12 mouse cellular contexts compared by ENCODE assay signal in the genomic region with DNA sequence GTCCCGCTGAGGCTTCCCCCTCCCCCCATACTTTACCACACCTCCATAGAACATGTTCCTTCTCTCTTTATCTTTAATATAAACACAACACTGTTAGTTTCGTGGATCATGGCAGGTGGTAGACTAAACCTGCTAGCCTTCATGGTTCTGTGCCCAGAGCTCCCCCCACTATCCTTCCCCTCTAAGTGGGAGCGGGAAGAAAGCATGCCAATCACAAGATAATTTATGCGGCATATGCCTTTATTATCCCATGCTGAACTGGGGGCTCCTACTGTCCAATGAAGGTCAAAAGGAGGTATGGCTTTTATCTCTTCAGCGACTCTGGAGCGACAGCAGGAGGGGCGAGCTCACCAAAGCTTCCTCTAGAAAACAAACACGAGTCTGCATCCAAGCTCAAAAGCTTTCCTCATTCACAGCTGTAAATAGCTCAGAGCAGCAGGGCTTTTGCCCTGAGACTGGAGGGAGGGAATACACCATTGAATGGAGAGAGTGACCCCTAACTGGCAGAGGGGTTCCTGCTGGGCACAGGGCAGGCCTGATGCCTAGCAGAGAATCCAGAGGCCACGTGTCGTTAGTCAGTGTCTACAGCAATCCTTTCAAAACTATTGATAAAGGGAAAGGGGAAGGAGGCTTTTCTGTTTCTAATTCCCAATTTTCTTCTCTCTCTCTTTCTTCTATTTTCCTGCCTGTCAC. TPM values are rescaled to one million over a fixed set of nuclear protein-coding genes. Genes with fewer than 3 reads are reported as not detected.
DNase-seq lines count a peak whose midpoint lies in the region; ATAC-seq and TF ChIP-seq lines count a peak whose summit lies in the region.
"Had no signal": no experiment of that assay in that cellular context is flagged by ENCODE, and none has a peak within 500 bp of the region (broad histone marks: within the 10 kb centered on the region; RNA-seq: fewer than 3 reads in every experiment).

No protein-coding gene starts in this region.

- no peak for TF ChIP-seq CTCF in heart, adult 2 months (IDR thresholded peaks at IDR 0.05)
- no peak for TF ChIP-seq CTCF in midbrain, postnatal 0 days (IDR thresholded peaks at IDR 0.05)

- H3K36me3 ChIP-seq in heart, embryonic 15.5 days: no peaks in the 10 kb centered on the region
- H3K36me3 ChIP-seq in heart, adult 2 months (ENCODE audit: control insufficient read depth, insufficient read depth, low read length): no peaks in the 10 kb centered on the region
- H3K36me3 ChIP-seq in forebrain, embryonic 14.5 days (ENCODE audit: control insufficient read depth, insufficient read depth, low read length): no peaks in the 10 kb centered on the region
- no peaks in the 10 kb centered on the region for H3K36me3 ChIP-seq in hindbrain, embryonic 13.5 days
- H3K36me3 ChIP-seq in midbrain, postnatal 0 days (ENCODE audit: insufficient read depth, low read length): no peaks in the 10 kb centered on the region

- ATAC-seq in heart, embryonic 15.5 days (replicated peaks; ENCODE audit: insufficient number of reproducible peaks, insufficient read depth, low FRiP score, low read depth): no peak
- ATAC-seq in forebrain, embryonic 14.5 days: peak; percentile 84
- ATAC-seq in hindbrain, embryonic 13.5 days (ENCODE audit: low FRiP score): no peak
- ATAC-seq in midbrain, postnatal 0 days (ENCODE audit: low FRiP score): no peak
- no peak for ATAC-seq in monocyte, adult 5-6 weeks (replicated peaks; ENCODE audit: insufficient number of reproducible peaks, low FRiP score, low TSS enrichment, poor library complexity, severe bottlenecking)
- no peak for ATAC-seq in megakaryocyte-erythroid progenitor cell, adult 5-6 weeks (replicated peaks; ENCODE audit: low FRiP score, low TSS enrichment, poor library complexity, severe bottlenecking)

- H3K4me3 ChIP-seq in heart, embryonic 15.5 days: no peak overlapping the region
- H3K4me3 ChIP-seq in heart, adult 2 months: no peak overlapping the region
- H3K4me3 ChIP-seq in forebrain, embryonic 14.5 days (ENCODE audit: low read depth, low read length): no peak overlapping the region
- H3K4me3 ChIP-seq in hindbrain, embryonic 13.5 days: no peak overlapping the region
- H3K4me3 ChIP-seq in midbrain, postnatal 0 days (ENCODE audit: low read depth, low read length): no peak overlapping the region

- H3K27ac ChIP-seq in heart, embryonic 15.5 days: no peak overlapping the region
- no peak overlapping the region for H3K27ac ChIP-seq in heart, adult 2 months
- no peak overlapping the region for H3K27ac ChIP-seq in forebrain, embryonic 14.5 days (ENCODE audit: low read depth, low read length)
- no peak overlapping the region for H3K27ac ChIP-seq in hindbrain, embryonic 13.5 days
- H3K27ac ChIP-seq in midbrain, postnatal 0 days (ENCODE audit: low read depth, low read length): no peak overlapping the region

- H3K4me2 ChIP-seq in heart, embryonic 15.5 days: peak overlapping the region; percentile 23
- peak overlapping the region; percentile 30 for H3K4me2 ChIP-seq in forebrain, embryonic 14.5 days (ENCODE audit: low read length)
- peak overlapping the region; percentile 29; the same call in 1 of the 2 replicates for H3K4me2 ChIP-seq in hindbrain, embryonic 13.5 days
- no peak overlapping the region for H3K4me2 ChIP-seq in midbrain, postnatal 0 days (ENCODE audit: low read depth, low read length, poor library complexity, severe bottlenecking)
- H3K4me2 ChIP-seq: lung, embryonic 14.5 days had no signal

- DNase-seq in heart, adult 2 months: no peak
- DNase-seq in forebrain, embryonic 14.5 days (ENCODE audit: low spot score): peak; percentile 71
- DNase-seq in midbrain, postnatal 0 days (ENCODE audit: low spot score): peak; percentile 27
- DNase-seq: cerebellum, adult 9-10 months; kidney, adult 8-10 months; liver; lung, embryonic 14.5 days had no signal

- no peaks in the 10 kb centered on the region for H3K9me3 ChIP-seq in heart, embryonic 15.5 days (replicated peaks)
- H3K9me3 ChIP-seq in forebrain, embryonic 14.5 days (replicated peaks; ENCODE audit: control insufficient read depth, low read length): no peaks in the 10 kb centered on the region
- no peaks in the 10 kb centered on the region for H3K9me3 ChIP-seq in hindbrain, embryonic 13.5 days
- no peaks in the 10 kb centered on the region for H3K9me3 ChIP-seq in midbrain, postnatal 0 days (ENCODE audit: low read length)

- no peak for TF ChIP-seq POLR2A in heart, adult 2 months (IDR thresholded peaks at IDR 0.05; ENCODE audit: insufficient read depth, low read depth, low read length)

- H3K27me3 ChIP-seq in heart, embryonic 15.5 days: peaks cover 8% of the 10 kb centered on the region; the same call in 1 of the 2 replicates
- H3K27me3 ChIP-seq in heart, adult 2 months (ENCODE audit: control insufficient read depth, insufficient read depth, low read length): no peaks in the 10 kb centered on the region
- H3K27me3 ChIP-seq in forebrain, embryonic 14.5 days (replicated peaks; ENCODE audit: control insufficient read depth, insufficient read depth, low read length): no peaks in the 10 kb centered on the region
- H3K27me3 ChIP-seq in hindbrain, embryonic 13.5 days: peaks cover 18% of the 10 kb centered on the region
- no peaks in the 10 kb centered on the region; the same call in 1 of the 2 replicates for H3K27me3 ChIP-seq in midbrain, postnatal 0 days (ENCODE audit: insufficient read depth, low read length)

- TF ChIP-seq EP300 in heart, adult 2 months (IDR thresholded peaks at IDR 0.05; ENCODE audit: insufficient read depth, low read depth, low read length): no peak

- WGBS in heart, embryonic 15.5 days: 18% methylated on average over 10 of the region's 10 CpGs
- WGBS in heart, adult 2 months: 16% methylated on average over 10 of the region's 10 CpGs
- WGBS in forebrain, embryonic 14.5 days: 4% methylated on average over 10 of the region's 10 CpGs
- 6% methylated on average over 10 of the region's 10 CpGs for WGBS in hindbrain, embryonic 13.5 days
- 5% methylated on average over 10 of the region's 10 CpGs for WGBS in midbrain, postnatal 0 days

- no peak overlapping the region for H3K9ac ChIP-seq in heart, embryonic 15.5 days
- no peak overlapping the region for H3K9ac ChIP-seq in heart, adult 2 months (ENCODE audit: low read depth, low read length)
- peak overlapping the region; percentile 3; the same call in 1 of the 2 replicates for H3K9ac ChIP-seq in forebrain, embryonic 14.5 days (ENCODE audit: low read length)
- no peak overlapping the region for H3K9ac ChIP-seq in hindbrain, embryonic 13.5 days
- no peak overlapping the region for H3K9ac ChIP-seq in midbrain, postnatal 0 days (replicated peaks; ENCODE audit: low read length, poor library complexity, severe bottlenecking)
- H3K9ac ChIP-seq: lung, embryonic 14.5 days had no signal

- intact Hi-C loops in heart, adult 2 months (cut with DNase I): no loop called here

- H3K4me1 ChIP-seq in heart, embryonic 15.5 days (replicated peaks): peaks cover 9% of the 10 kb centered on the region
- H3K4me1 ChIP-seq in heart, adult 2 months (ENCODE audit: control insufficient read depth, insufficient read depth, low read length): no peaks in the 10 kb centered on the region
- H3K4me1 ChIP-seq in forebrain, embryonic 14.5 days (ENCODE audit: control insufficient read depth, insufficient read depth, low read length): peaks cover 14% of the 10 kb centered on the region
- H3K4me1 ChIP-seq in hindbrain, embryonic 13.5 days (replicated peaks): peaks cover 14% of the 10 kb centered on the region
- H3K4me1 ChIP-seq in midbrain, postnatal 0 days (ENCODE audit: insufficient read depth, low read length): peaks cover 3% of the 10 kb centered on the region; the same call in 1 of the 2 replicates

- no peaks in the 10 kb centered on the region for H3K79me2 ChIP-seq in heart, adult 2 months (replicated peaks; ENCODE audit: control insufficient read depth, insufficient read depth, low read length)

RNA-seq across cellular contexts. Expression of gene Msx2, which starts 28.8 kb away (rescaled TPM):
- 2.4 TPM in 2 replicates for polyA plus RNA-seq in heart, embryonic 15.5 days (2015; fragmentation: Nextera tagmentation; extraction: Ambion mirVana)
- under 1 TPM; 0.30 to 0.94 TPM for total RNA-seq in heart, adult 2 months (2021)
- 0.23 and 0.31 TPM in 2 replicates for polyA plus RNA-seq in heart, adult 2 months (2012; rRNA removed)
- 0.44 and 0.70 TPM in 2 replicates for polyA plus RNA-seq in forebrain, embryonic 14.5 days (2014; fragmentation: Nextera tagmentation; extraction: Ambion mirVana)
- polyA plus RNA-seq in hindbrain, embryonic 13.5 days (2015; fragmentation: Nextera tagmentation; extraction: Ambion mirVana): 7.5 and 8.3 TPM in 2 replicates
- 0.71 and 2.2 TPM in 2 replicates for total RNA-seq in midbrain, postnatal 0 days (2014; rRNA removed)
- 0.23 and 0.39 TPM in 2 replicates for polyA plus RNA-seq in midbrain, postnatal 0 days (2015; fragmentation: Nextera tagmentation; extraction: Ambion mirVana)
- not detected in 3 replicates for total RNA-seq in monocyte, adult 5-6 weeks (2017)
- total RNA-seq in megakaryocyte-erythroid progenitor cell, adult 5-6 weeks (2014; fragmentation: Nextera tagmentation): not detected in 2 replicates
- total RNA-seq in megakaryocyte-erythroid progenitor cell, adult 5-6 weeks (2017): not detected in 2 replicates
- polyA plus RNA-seq: spleen, adult 2 months had no signal

Comparison
In these comparisons a context has a peak if more than half of its experiments do, and no peak if none do; other contexts are left out.
1. DNase-seq: peak in forebrain, embryonic 14.5 days (single experiment) and midbrain, postnatal 0 days (single experiment); none in heart, adult 2 months (0 of 2).